Mouse (Mus musculus) lung, embryonic 14.5 days (tissue): ENCODE measurements at regions not wholly inside any gene's neighbourhood (a gene's known extent, or its start where the extent isn't known, plus 50 kb on each side); places are given as distances from the start of the nearest gene placed in this dataset.

Experiments
- ATAC-seq: fragments of 200-750 bp; cut with Nextera tagmentation; 2 replicates; pipeline ENCODE4 v1.8.0; 2017; ENCODE audit warnings: mild to moderate bottlenecking, moderate TSS enrichment, moderate library complexity; ENCODE audit not compliant: insufficient read depth
- DNase-seq: peaks from one replicate; pipeline ENCODE4 v3.0.0-alpha.2; 2015
- H3K27ac ChIP-seq: fragments of 300-500 bp; sonication (generic); 2 replicates; pipeline ENCODE4 v1.5.1; 2014; ENCODE audit warnings: low read depth, mild to moderate bottlenecking, moderate library complexity
- H3K27me3 ChIP-seq: fragments of 300-500 bp; sonication (generic); 2 replicates; pipeline ENCODE4 v1.6.1; 2014; ENCODE audit warnings: low read length, control low read depth; ENCODE audit not compliant: insufficient read depth
- H3K36me3 ChIP-seq: fragments of 300-500 bp; sonication (generic); 2 replicates; pipeline ENCODE4 v1.6.1; 2014; ENCODE audit warnings: control low read depth; ENCODE audit not compliant: insufficient read depth
- H3K4me1 ChIP-seq: fragments of 300-500 bp; sonication (generic); 2 replicates; pipeline ENCODE4 v1.6.1; 2014; ENCODE audit warnings: antibody characterized with exemption, control low read depth; ENCODE audit not compliant: insufficient read depth
- H3K4me2 ChIP-seq: fragments of 300-500 bp; sonication (generic); 2 replicates; pipeline ENCODE4 v1.6.1; 2014; ENCODE audit warnings: mild to moderate bottlenecking
- H3K4me3 ChIP-seq: fragments of 300-500 bp; sonication (generic); 2 replicates; pipeline ENCODE4 v1.5.1; 2014; ENCODE audit warnings: low read depth, low read length
- H3K9ac ChIP-seq: fragments of 300-500 bp; sonication (generic); 2 replicates; pipeline ENCODE4 v1.6.1; 2014
- H3K9me3 ChIP-seq: fragments of 300-500 bp; sonication (generic); 2 replicates; pipeline ENCODE4 v1.6.1; 2016; ENCODE audit warnings: low read depth, low read length, control low read depth
- CTCF ChIP-seq: IDR thresholded peaks from 2 replicates; pipeline ENCODE4 v1.5.1; 2016; ENCODE audit warnings: antibody characterized with exemption, low read depth
- WGBS: fragments of 180-500 bp; shearing (Covaris S2); extraction: QIAGEN DNeasy Blood & Tissue Kit; methylation state at CpG from one replicate; pipeline ENCODE4 v1.1.7; 2014; 5-methylcytosine and 5-hydroxymethylcytosine counted together

GRCm38 (mm10) chr6:51129591-51129990 lies 302.9 kb upstream of the Nfe2l3 start:
- Histone ChIP-seq H3K4me1 (no peaks in the 10 kb centered on the region), H3K9ac (no peak overlapping the region)
- WGBS = 68% methylated on average over 14 of the region's 14 CpGs

GRCm38 (mm10) chr6:51144762-51145161 lies 287.7 kb upstream of the Nfe2l3 start:
- Histone ChIP-seq H3K9me3 (no peaks in the 10 kb centered on the region), H3K4me1 (peaks cover 8% of the 10 kb centered on the region), H3K4me2 (no peak overlapping the region), H3K27me3 (no peaks in the 10 kb centered on the region), H3K36me3 (no peaks in the 10 kb centered on the region), H3K27ac (no peak overlapping the region), H3K9ac (no peak overlapping the region), H3K4me3 (no peak overlapping the region)
- DNase-seq (no peak), ATAC-seq (no peak)
- 27% methylated on average over 11 of the region's 11 CpGs for WGBS
- TF ChIP-seq CTCF = no peak

More at GRCm38 (mm10) chr6:51129591-51129990, 302.9 kb upstream of the Nfe2l3 start:
- TF ChIP-seq CTCF = no peak
- Histone ChIP-seq H3K27me3 (no peaks in the 10 kb centered on the region), H3K4me2 (peak overlapping the region; percentile 24; the same call in 1 of the 2 replicates), H3K27ac (no peak overlapping the region), H3K9me3 (no peaks in the 10 kb centered on the region), H3K4me3 (no peak overlapping the region), H3K36me3 (no peaks in the 10 kb centered on the region)
- DNase-seq = peak; percentile 61
- ATAC-seq = no peak

DNA sequence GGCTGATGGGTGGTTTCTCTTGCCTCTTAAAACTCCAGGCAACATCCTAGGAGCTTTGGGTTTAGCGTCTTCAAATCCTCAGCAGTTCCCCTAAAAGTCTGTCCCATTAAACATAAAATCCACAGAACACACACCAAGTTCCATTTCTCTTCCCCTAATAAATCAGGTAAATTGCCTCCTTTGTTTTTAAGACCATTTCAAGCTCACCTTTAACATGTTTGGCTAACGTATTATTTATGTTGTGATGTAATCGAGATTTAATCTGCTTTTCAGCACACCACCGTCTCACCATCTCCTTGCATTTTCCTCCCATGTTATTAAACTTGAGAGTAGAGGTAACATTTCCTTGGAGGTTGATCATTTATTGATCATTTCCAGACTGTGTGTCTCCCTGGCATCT lies 286.6 kb upstream of the Nfe2l3 start:
- 67% methylated on average over 4 of the region's 4 CpGs for WGBS
- H3K4me3 ChIP-seq = no peak overlapping the region
- ATAC-seq (no peak), DNase-seq (no peak)
- no peak overlapping the region for H3K27ac ChIP-seq
- no peak for TF ChIP-seq CTCF
- no peaks in the 10 kb centered on the region for H3K27me3 ChIP-seq
- no peak overlapping the region for H3K4me2 ChIP-seq
- no peak overlapping the region for H3K9ac ChIP-seq
- no peaks in the 10 kb centered on the region for H3K36me3 ChIP-seq
- H3K4me1 ChIP-seq = peaks cover 8% of the 10 kb centered on the region
- no peaks in the 10 kb centered on the region for H3K9me3 ChIP-seq

GRCm38 (mm10) chr6:51148821-51149220 lies 283.6 kb upstream of the Nfe2l3 start:
- H3K9ac ChIP-seq = no peak overlapping the region
- TF ChIP-seq CTCF = no peak
- H3K27me3 ChIP-seq = no peaks in the 10 kb centered on the region
- H3K36me3 ChIP-seq = no peaks in the 10 kb centered on the region
- no peak overlapping the region for H3K4me3 ChIP-seq
- 85% methylated on average over 9 of the region's 9 CpGs for WGBS
- ATAC-seq = no peak
- H3K9me3 ChIP-seq = no peaks in the 10 kb centered on the region
- no peak for DNase-seq
- H3K27ac ChIP-seq = no peak overlapping the region
- H3K4me1 ChIP-seq = peaks cover 8% of the 10 kb centered on the region
- H3K4me2 ChIP-seq = no peak overlapping the region

- no peak overlapping the region for H3K4me3 ChIP-seq
- TF ChIP-seq CTCF = no peak
- H3K27ac ChIP-seq = no peak overlapping the region
- H3K9ac ChIP-seq = no peak overlapping the region
- H3K27me3 ChIP-seq = no peaks in the 10 kb centered on the region
- WGBS = 59% methylated on average over 2 of the region's 2 CpGs
- H3K9me3 ChIP-seq = no peaks in the 10 kb centered on the region
- no peaks in the 10 kb centered on the region for H3K36me3 ChIP-seq
- ATAC-seq (no peak), DNase-seq (no peak)
- H3K4me1 ChIP-seq = peaks cover 3% of the 10 kb centered on the region; the same call in 1 of the 2 replicates
- no peak overlapping the region for H3K4me2 ChIP-seq
Observed at GRCm38 (mm10) chr6:51150066-51150465, 282.4 kb upstream of the Nfe2l3 start.

DNA sequence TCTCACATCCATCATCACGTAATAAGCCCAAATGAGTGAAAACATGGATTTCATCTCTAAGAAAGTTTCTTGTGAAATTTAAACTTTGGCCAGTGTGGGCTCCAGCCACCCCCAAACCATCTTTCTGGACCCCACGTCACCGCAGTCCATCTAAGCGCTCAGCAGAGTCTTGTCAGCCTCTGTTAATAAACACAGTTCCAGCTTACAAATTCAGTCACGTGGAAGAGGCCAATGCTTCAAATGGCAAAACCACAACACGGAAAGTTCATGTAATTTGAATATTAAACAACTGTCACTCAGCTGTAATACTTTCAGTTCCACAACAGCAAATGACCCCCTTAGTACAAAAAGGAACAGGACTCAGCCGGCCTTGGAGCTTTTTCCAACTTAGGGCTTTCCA lies 282.0 kb upstream of the Nfe2l3 start:
- no peak for DNase-seq
- Histone ChIP-seq H3K36me3 (no peaks in the 10 kb centered on the region), H3K9me3 (no peaks in the 10 kb centered on the region), H3K4me1 (peaks cover 3% of the 10 kb centered on the region; the same call in 1 of the 2 replicates), H3K4me2 (no peak overlapping the region), H3K27ac (no peak overlapping the region), H3K27me3 (no peaks in the 10 kb centered on the region), H3K9ac (no peak overlapping the region), H3K4me3 (no peak overlapping the region)
- 69% methylated on average over 7 of the region's 7 CpGs for WGBS
- ATAC-seq = no peak
- no peak for TF ChIP-seq CTCF

DNA sequence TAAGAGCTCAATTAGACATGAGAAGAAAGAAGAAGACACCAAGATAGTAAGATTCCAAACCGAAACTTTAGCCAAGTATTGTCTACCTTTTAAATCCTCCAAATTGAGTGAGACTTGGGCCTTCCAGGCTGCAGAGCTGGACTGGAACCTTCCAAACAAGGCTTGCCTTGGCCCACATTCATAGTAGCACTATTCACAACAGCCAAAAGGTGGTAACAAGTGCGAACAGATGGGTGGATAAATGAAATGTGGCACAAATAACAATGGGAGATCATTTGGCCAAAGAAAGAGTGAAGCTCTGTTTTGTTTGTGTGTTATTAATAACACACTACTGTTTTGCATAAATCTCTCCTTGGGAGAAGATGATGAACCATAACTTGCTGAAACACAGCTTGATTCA lies 281.6 kb upstream of the Nfe2l3 start:
- TF ChIP-seq CTCF = no peak
- no peak for ATAC-seq
- DNase-seq = no peak
- 82% methylated on average over 2 of the region's 2 CpGs for WGBS
- no peak overlapping the region for H3K9ac ChIP-seq
- no peak overlapping the region for H3K4me2 ChIP-seq
- H3K9me3 ChIP-seq = no peaks in the 10 kb centered on the region
- no peak overlapping the region for H3K4me3 ChIP-seq
- peaks cover 3% of the 10 kb centered on the region; the same call in 1 of the 2 replicates for H3K4me1 ChIP-seq
- no peaks in the 10 kb centered on the region for H3K27me3 ChIP-seq
- H3K27ac ChIP-seq = no peak overlapping the region
- no peaks in the 10 kb centered on the region for H3K36me3 ChIP-seq
